10 mouse cellular contexts compared by ENCODE assay signal in the genomic region with DNA sequence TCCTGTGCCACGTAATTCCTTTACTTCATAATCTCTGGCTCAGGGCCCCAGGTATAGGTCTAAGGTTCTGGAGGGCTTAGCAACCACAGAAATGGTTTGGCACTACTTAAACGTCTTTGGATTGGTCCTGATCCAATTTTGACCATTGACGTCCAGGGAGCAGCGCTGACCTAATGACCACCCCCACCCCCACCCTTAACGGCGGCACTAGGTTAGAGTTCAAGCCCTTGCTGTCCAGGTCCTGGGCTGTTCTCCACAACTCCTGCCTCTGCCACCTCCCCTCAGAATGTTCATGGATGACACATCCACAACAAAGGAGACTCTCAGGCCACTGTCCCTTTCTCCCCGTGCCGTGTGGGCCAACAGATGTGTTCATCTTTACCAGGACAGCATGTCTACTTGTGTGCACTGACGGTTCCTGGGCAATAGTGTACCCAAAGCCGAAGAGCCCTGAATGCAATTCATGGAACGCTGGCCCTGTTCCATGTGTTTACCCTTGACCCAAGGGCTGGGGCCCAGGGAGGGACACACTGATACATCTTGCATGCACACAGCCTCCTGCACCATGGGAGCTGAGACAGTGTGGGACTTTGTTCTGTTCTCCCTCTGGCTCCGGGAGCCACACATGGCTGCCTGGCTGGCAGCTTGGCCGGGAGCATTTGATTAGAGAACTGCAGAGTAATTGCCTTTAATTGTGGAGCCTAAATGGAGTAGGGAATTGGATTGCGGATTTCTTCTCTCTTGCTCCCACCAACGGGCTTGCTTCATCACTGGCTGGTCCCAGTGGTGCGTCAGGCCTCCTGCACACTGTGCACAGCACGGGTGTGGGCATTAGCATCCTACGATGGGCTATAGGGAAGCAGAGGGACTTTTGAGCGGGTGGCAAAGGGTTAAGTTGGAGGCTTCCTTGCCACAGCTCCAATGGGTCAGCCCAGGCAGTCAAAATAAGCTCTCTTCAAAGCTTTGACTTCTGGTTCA.
DNase-seq lines count a peak whose midpoint lies in the region; ATAC-seq and TF ChIP-seq lines count a peak whose summit lies in the region.
"Had no signal": no experiment of that assay in that cellular context is flagged by ENCODE, and none has a peak within 500 bp of the region (broad histone marks: within the 10 kb centered on the region; RNA-seq: fewer than 3 reads in every experiment).

No protein-coding gene starts in this region.

- no peak for DNase-seq in hindbrain, embryonic 10.5 days (ENCODE audit: low spot score)
- no peak for DNase-seq in hindbrain, embryonic 11.5 days (ENCODE audit: low spot score)
- peak; percentile 91 for DNase-seq in brain, embryonic 14.5 days (ENCODE audit: low read depth)
- peak; percentile 75 for DNase-seq in forebrain, postnatal 0 days
- DNase-seq in left cerebral cortex, postnatal 4 days: peak; percentile 24
- DNase-seq in thymus, postnatal 10 days (ENCODE audit: low spot score in 2 of 2): no peak
- no peak for DNase-seq in T-cell, adult 2 months (ENCODE audit: low spot score)
- DNase-seq in cerebellum, postnatal 36 days: no peak

- TF ChIP-seq POLR2A in brain, embryonic 14.5 days (IDR thresholded peaks at IDR 0.05; ENCODE audit: borderline replicate concordance, extremely low read depth, insufficient read depth, insufficient read length, poor library complexity, severe bottlenecking): no peak

- no peak for ATAC-seq in hindbrain, embryonic 11.5 days (ENCODE audit: low FRiP score)
- peak; percentile 87 for ATAC-seq in forebrain, postnatal 0 days

- WGBS in hindbrain, embryonic 10.5 days: 85% methylated on average over 19 of the region's 19 CpGs
- WGBS in hindbrain, embryonic 11.5 days: 88% methylated on average over 19 of the region's 19 CpGs
- WGBS in forebrain, postnatal 0 days: 40% methylated on average over 19 of the region's 19 CpGs

- H3K36me3 ChIP-seq in hindbrain, embryonic 10.5 days: peaks cover 55% of the 10 kb centered on the region
- H3K36me3 ChIP-seq in hindbrain, embryonic 11.5 days (ENCODE audit: control insufficient read depth, insufficient read depth, low read length): no peaks in the 10 kb centered on the region
- H3K36me3 ChIP-seq in forebrain, postnatal 0 days (ENCODE audit: insufficient read depth): no peaks in the 10 kb centered on the region

- no peak overlapping the region for H3K4me2 ChIP-seq in hindbrain, embryonic 11.5 days (replicated peaks; ENCODE audit: low read depth, low read length)
- H3K4me2 ChIP-seq in forebrain, postnatal 0 days (ENCODE audit: low read depth): no peak overlapping the region
- H3K4me2 ChIP-seq: heart, embryonic 11.5 days; stomach, embryonic 15.5 days had no signal

- intact Hi-C loops in left cerebral cortex, postnatal 4 days (cut with DNase I): no loop called here

- H3K4me1 ChIP-seq in hindbrain, embryonic 10.5 days (replicated peaks): peaks cover 46% of the 10 kb centered on the region
- H3K4me1 ChIP-seq in hindbrain, embryonic 11.5 days (replicated peaks; ENCODE audit: control insufficient read depth, insufficient read depth, low read length): no peaks in the 10 kb centered on the region
- peaks cover 14% of the 10 kb centered on the region; the same call in 1 of the 2 replicates for H3K4me1 ChIP-seq in forebrain, postnatal 0 days (ENCODE audit: insufficient read depth)

- no peak overlapping the region for H3K9ac ChIP-seq in hindbrain, embryonic 11.5 days (ENCODE audit: low read depth, low read length)
- H3K9ac ChIP-seq in forebrain, postnatal 0 days: no peak overlapping the region
- H3K9ac ChIP-seq: stomach, embryonic 15.5 days had no signal

- H3K27me3 ChIP-seq in hindbrain, embryonic 10.5 days (ENCODE audit: insufficient read depth, poor library complexity, severe bottlenecking): no peaks in the 10 kb centered on the region
- no peaks in the 10 kb centered on the region for H3K27me3 ChIP-seq in hindbrain, embryonic 11.5 days (ENCODE audit: control insufficient read depth, insufficient read depth, low read length)
- H3K27me3 ChIP-seq in forebrain, postnatal 0 days (ENCODE audit: insufficient read depth, low read length): no peaks in the 10 kb centered on the region
- H3K27me3 ChIP-seq: stomach, embryonic 15.5 days had no signal

- H3K4me3 ChIP-seq in hindbrain, embryonic 10.5 days: no peak overlapping the region
- H3K4me3 ChIP-seq in hindbrain, embryonic 11.5 days (ENCODE audit: low read depth, low read length): no peak overlapping the region
- H3K4me3 ChIP-seq in forebrain, postnatal 0 days (ENCODE audit: low read depth, low read length): no peak overlapping the region
- H3K4me3 ChIP-seq: stomach, embryonic 15.5 days had no signal

- TF ChIP-seq CTCF in brain, embryonic 14.5 days (IDR thresholded peaks at IDR 0.05; ENCODE audit: borderline replicate concordance, extremely low read depth, insufficient read depth, insufficient read length): no peak
- no peak for TF ChIP-seq CTCF in forebrain, postnatal 0 days (IDR thresholded peaks at IDR 0.05; ENCODE audit: low read depth)

- no peaks in the 10 kb centered on the region for H3K9me3 ChIP-seq in hindbrain, embryonic 10.5 days
- no peaks in the 10 kb centered on the region for H3K9me3 ChIP-seq in hindbrain, embryonic 11.5 days (ENCODE audit: control insufficient read depth, low read length)
- no peaks in the 10 kb centered on the region for H3K9me3 ChIP-seq in forebrain, postnatal 0 days (ENCODE audit: low read length)
- H3K9me3 ChIP-seq: stomach, embryonic 15.5 days had no signal

- H3K27ac ChIP-seq in hindbrain, embryonic 10.5 days: peak overlapping the region; percentile 37
- no peak overlapping the region for H3K27ac ChIP-seq in hindbrain, embryonic 11.5 days (ENCODE audit: low read depth, low read length)
- peak overlapping the region; percentile 23; the same call in 1 of the 2 replicates for H3K27ac ChIP-seq in forebrain, postnatal 0 days (ENCODE audit: low read depth, low read length)
- H3K27ac ChIP-seq: stomach, embryonic 15.5 days had no signal

Comparison
In these comparisons a context has a peak if more than half of its experiments do, and no peak if none do; other contexts are left out.
1. DNase-seq: peak in brain, embryonic 14.5 days (single experiment), forebrain, postnatal 0 days (single experiment) and left cerebral cortex, postnatal 4 days (single experiment); none in hindbrain, embryonic 10.5 days (single experiment), hindbrain, embryonic 11.5 days (single experiment), thymus, postnatal 10 days (0 of 2), T-cell, adult 2 months (single experiment) and cerebellum, postnatal 36 days (0 of 2).